Mouse (Mus musculus): ENCODE results near the gene Ppp1r26. TPM values are rescaled to one million over a fixed set of nuclear protein-coding genes. Genes with fewer than 3 reads are reported as not detected.
"Not testable (repeated sequence)": the region's sequence is repeated elsewhere in the genome, so short reads cannot be mapped to it uniquely, and the experiment has no call there.

Ppp1r26 gene
- polyA plus RNA-seq, 1 experiment from 2014 or later = 0.14 TPM

DNA sequence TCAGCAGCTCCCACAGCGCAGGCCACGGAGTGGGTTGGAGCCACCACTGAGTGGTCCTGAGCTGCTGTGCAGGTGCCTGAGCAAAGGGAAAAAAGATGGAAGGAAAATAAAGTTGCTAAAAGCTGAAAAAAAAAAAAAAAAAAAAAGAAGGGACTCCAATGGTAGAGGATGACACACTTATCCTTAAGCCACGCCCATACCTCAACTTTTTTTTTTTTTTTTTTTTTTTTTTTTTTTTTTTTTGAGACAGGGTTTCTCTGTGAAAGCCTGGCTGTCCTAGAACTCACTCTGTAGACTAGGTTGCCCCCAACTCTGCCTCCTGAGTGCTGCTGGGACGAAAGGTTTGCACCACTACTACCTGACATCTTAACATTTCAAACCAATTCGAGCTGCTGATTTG lies 31.4 kb downstream of the Ppp1r26 start:
- H3K4me3 ChIP-seq (ENCODE audit: low read depth, low read length); H3K4me1 ChIP-seq (ENCODE audit: control insufficient read depth, low read depth, low read length); H3K9ac ChIP-seq (ENCODE audit: low read depth, low read length); H3K27ac ChIP-seq (ENCODE audit: low read length); ATAC-seq (ENCODE audit: low read depth); H3K36me3 ChIP-seq (ENCODE audit: control insufficient read depth, insufficient read depth); H3K9me3 ChIP-seq (replicated peaks; ENCODE audit: control insufficient read depth, low read length); H3K4me2 ChIP-seq (ENCODE audit: low read depth, low read length); H3K27me3 ChIP-seq (ENCODE audit: control insufficient read depth, insufficient read depth, low read depth, low read length): not testable (repeated sequence)
- WGBS (ENCODE audit: insufficient replicate concordance) = 69% methylated on average over 5 of the region's 5 CpGs

DNA sequence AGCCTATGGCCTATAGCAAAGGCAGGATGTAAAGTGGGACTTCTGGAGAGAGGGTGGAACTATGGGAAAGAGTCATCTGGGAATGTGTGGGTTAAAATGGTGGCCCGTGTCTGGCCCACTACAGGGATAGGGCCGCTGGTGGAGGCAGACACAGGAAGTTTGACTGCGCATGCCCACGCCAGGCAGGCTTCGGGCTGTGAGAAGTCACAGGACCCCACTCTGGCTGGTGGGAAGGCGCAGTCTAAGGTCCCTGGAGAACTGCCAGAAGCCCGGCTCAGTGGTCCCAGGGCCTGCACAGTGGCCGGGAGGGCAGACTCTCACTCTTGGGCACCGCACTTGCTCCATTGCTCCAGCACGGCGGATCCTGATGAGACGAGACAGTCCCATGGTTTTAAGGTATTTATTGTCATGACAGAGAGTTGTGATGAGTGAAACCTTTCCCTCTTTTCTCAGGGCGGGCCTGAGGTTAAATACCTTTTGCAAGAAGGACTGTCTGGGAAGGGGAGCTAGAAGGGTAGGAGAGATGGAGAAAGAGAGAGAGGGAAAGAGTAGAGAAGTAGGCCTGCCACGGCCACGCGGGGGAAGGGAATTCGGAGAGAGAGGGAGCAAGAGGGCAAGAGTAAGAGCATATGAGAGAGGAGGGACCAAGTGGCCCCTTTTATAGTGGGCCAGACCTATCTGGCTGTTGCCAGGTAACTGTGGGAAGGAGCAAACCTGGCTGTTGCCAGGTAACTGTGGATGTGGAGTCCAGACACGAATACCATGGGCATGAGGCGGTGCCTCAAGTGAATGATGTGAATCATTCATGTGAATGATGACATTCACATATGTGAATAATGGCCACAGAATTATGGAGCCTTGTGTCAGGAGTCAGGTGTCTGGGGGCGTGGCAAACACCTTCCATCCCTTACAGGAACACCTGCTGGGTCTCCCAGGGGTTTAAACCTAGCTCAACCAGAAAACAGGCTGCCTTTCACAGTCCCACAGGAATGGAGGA lies 32.9 kb downstream of the Ppp1r26 start:
- Histone ChIP-seq H3K4me2 (ENCODE audit: low read depth, low read length) (no peak overlapping the region), H3K9ac (ENCODE audit: low read depth, low read length) (no peak overlapping the region), H3K9me3 (replicated peaks; ENCODE audit: control insufficient read depth, low read length) (no peaks in the 10 kb centered on the region), H3K27ac (ENCODE audit: low read length) (no peak overlapping the region), H3K4me1 (ENCODE audit: control insufficient read depth, low read depth, low read length) (no peaks in the 10 kb centered on the region), H3K4me3 (ENCODE audit: low read depth, low read length) (no peak overlapping the region), H3K27me3 (ENCODE audit: control insufficient read depth, insufficient read depth, low read depth, low read length) (no peaks in the 10 kb centered on the region), H3K36me3 (ENCODE audit: control insufficient read depth, insufficient read depth) (no peaks in the 10 kb centered on the region)
- WGBS (ENCODE audit: insufficient replicate concordance) = 63% methylated on average over 20 of the region's 20 CpGs
- ATAC-seq (ENCODE audit: low read depth) = no peak

DNA sequence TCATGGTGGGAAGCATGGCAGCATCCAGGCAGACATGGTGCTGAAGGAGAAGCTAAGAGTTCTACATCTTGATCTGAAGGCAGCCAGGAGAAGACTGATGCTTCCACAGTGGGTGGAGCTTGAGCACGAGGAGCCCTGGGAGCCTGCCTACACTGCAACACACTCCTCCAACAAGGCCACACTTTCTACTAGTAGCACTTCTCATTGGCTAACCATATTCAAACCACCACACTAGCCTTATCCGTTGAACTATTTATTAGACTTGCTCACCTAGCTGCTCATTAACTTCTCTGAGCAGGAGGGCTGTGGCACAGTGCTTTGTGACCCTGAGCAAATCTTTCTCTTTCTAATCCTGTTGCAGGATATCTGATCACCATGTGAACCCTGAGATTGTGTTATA lies 37.3 kb downstream of the Ppp1r26 start:
- no peak for ATAC-seq (ENCODE audit: low read depth)
- Histone ChIP-seq H3K27ac (ENCODE audit: low read length) (no peak overlapping the region), H3K4me1 (ENCODE audit: control insufficient read depth, low read depth, low read length) (no peaks in the 10 kb centered on the region), H3K9ac (ENCODE audit: low read depth, low read length) (no peak overlapping the region), H3K4me3 (ENCODE audit: low read depth, low read length) (no peak overlapping the region), H3K4me2 (ENCODE audit: low read depth, low read length) (no peak overlapping the region), H3K9me3 (replicated peaks; ENCODE audit: control insufficient read depth, low read length) (no peaks in the 10 kb centered on the region), H3K36me3 (ENCODE audit: control insufficient read depth, insufficient read depth) (no peaks in the 10 kb centered on the region), H3K27me3 (ENCODE audit: control insufficient read depth, insufficient read depth, low read depth, low read length) (no peaks in the 10 kb centered on the region)
- WGBS (ENCODE audit: insufficient replicate concordance) = 43% methylated on average over 2 of the region's 2 CpGs

DNA sequence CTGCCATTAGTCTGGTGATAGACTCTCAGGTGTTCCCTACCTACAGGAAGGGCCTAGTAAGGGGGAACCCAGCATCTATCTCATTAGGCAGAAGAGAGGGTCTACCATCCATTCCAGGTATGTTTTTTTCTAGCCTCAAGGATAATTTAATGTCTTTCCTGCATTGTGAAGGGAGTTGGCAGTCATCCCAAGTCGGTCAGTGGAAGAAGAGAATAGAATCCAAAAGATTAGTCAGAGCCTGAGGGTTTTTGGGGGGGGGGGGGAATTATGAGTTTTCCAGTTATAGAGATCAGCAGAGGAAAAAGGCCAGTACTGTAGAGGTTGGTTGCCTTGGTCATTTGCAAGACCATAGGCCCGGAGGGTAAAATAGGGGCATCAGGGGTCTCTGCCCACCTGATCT lies 47.9 kb downstream of the Ppp1r26 start:
- no peak for ATAC-seq (ENCODE audit: low read depth)
- H3K4me1 ChIP-seq (ENCODE audit: control insufficient read depth, low read depth, low read length) = no peaks in the 10 kb centered on the region
- no peak overlapping the region for H3K27ac ChIP-seq (ENCODE audit: low read length)
- 51% methylated on average over 2 of the region's 2 CpGs for WGBS (ENCODE audit: insufficient replicate concordance)
- no peak overlapping the region for H3K4me3 ChIP-seq (ENCODE audit: low read depth, low read length)
- no peaks in the 10 kb centered on the region for H3K27me3 ChIP-seq (ENCODE audit: control insufficient read depth, insufficient read depth, low read depth, low read length)
- H3K4me2 ChIP-seq (ENCODE audit: low read depth, low read length) = no peak overlapping the region
- no peaks in the 10 kb centered on the region for H3K9me3 ChIP-seq (replicated peaks; ENCODE audit: control insufficient read depth, low read length)
- no peak overlapping the region for H3K9ac ChIP-seq (ENCODE audit: low read depth, low read length)
- H3K36me3 ChIP-seq (ENCODE audit: control insufficient read depth, insufficient read depth) = no peaks in the 10 kb centered on the region

DNA sequence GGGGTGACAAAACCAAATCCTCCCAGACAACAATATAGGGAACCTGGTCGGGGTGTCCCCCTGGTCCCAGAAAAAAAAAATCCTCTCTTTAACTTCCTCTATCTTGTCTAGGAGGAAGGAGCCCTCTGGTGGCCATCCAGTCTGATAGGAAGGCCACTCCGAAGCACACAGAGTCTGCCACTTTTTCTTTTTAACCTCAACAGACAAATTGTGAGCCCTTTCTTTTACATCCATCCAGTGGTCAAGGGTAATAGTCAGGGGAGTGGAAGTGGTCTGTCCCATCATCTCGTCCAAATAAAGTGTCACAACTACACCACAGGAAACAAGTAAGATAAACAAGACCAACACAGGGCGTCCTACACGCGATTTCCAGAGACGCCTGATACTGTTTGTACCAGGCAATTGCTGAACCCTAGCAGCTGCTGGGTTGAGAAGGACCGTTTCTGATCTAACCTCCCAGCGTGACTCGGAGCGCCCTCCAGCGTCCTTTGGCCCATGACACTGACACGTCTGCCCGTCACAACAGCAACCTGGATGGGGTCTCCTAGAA lies 48.7 kb downstream of the Ppp1r26 start:
- Histone ChIP-seq H3K4me1 (ENCODE audit: control insufficient read depth, low read depth, low read length) (no peaks in the 10 kb centered on the region), H3K4me3 (ENCODE audit: low read depth, low read length) (no peak overlapping the region), H3K27ac (ENCODE audit: low read length) (no peak overlapping the region), H3K4me2 (ENCODE audit: low read depth, low read length) (no peak overlapping the region), H3K27me3 (ENCODE audit: control insufficient read depth, insufficient read depth, low read depth, low read length) (no peaks in the 10 kb centered on the region), H3K9me3 (replicated peaks; ENCODE audit: control insufficient read depth, low read length) (no peaks in the 10 kb centered on the region), H3K36me3 (ENCODE audit: control insufficient read depth, insufficient read depth) (no peaks in the 10 kb centered on the region), H3K9ac (ENCODE audit: low read depth, low read length) (no peak overlapping the region)
- ATAC-seq (ENCODE audit: low read depth) = no peak
- 46% methylated on average over 14 of the region's 14 CpGs for WGBS (ENCODE audit: insufficient replicate concordance)

DNA sequence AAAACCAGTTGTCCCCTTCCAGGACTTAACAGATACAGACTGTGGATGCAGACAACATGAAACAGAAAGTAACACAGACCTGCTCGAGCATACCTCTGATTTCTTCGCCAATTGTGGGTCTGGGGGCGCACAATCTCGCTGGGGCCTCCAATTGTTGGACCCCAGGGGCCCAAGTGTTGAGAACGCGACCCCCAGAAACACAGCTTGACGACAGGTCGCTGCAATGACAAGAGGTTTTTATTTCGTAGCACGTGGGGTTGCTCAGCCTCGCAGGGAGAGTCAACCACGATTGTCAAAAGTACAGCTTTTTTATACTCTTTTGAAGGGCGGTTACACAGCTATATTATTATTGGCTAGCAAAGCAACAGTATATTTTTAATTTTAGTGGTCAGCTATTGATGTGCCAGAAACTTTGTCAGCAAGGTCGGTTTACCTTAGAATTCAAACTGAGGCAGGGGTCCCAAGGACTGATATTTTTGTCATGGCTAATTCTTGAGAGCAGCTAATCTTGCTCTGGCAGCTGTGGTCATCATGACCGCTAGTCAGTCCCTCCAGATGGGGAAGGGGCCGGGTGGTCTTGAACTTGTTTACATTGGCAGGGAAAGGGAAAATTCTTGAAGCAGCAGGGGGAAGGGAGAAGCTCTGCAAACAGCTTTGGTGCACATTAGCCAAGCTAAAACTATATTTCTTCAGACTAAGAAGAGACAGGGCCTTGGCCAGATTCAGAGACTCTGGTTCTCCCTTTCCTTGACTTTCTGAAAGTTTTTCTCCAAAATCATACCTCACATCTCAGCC lies 49.4 kb downstream of the Ppp1r26 start:
- Histone ChIP-seq H3K4me3 (ENCODE audit: low read depth, low read length) (no peak overlapping the region), H3K27ac (ENCODE audit: low read length) (no peak overlapping the region), H3K36me3 (ENCODE audit: control insufficient read depth, insufficient read depth) (no peaks in the 10 kb centered on the region), H3K9ac (ENCODE audit: low read depth, low read length) (no peak overlapping the region), H3K9me3 (replicated peaks; ENCODE audit: control insufficient read depth, low read length) (no peaks in the 10 kb centered on the region), H3K4me1 (ENCODE audit: control insufficient read depth, low read depth, low read length) (no peaks in the 10 kb centered on the region), H3K27me3 (ENCODE audit: control insufficient read depth, insufficient read depth, low read depth, low read length) (no peaks in the 10 kb centered on the region), H3K4me2 (ENCODE audit: low read depth, low read length) (no peak overlapping the region)
- 65% methylated on average over 16 of the region's 16 CpGs for WGBS (ENCODE audit: insufficient replicate concordance)
- no peak for ATAC-seq (ENCODE audit: low read depth)

DNA sequence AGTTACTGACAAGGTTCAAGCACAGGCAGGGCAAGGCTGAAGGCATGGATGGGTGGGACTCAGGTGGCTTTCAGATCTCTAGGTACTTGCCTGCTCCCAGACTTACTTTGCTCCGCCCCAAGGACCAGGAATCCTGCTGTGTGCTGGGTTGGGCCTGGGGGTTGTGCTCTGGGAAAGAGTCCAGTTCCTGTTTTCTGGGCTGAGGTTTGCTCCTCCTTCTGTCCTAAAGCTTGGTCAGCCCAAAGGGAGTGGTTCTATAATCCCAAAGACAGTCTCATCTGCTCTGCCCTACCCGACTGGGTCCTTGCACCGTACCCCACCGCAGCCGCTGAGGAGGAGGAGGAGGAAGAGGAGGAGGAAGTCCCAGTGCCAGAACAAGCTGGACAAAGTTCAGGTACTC lies 50.1 kb downstream of the Ppp1r26 start, which contains the start of gene Gbgt1:
Gene Gbgt1 (plus strand): TSS at position 221 of the 400 bp plus-strand sequence.
- WGBS (ENCODE audit: insufficient replicate concordance) = 77% methylated on average over 5 of the region's 5 CpGs

DNA sequence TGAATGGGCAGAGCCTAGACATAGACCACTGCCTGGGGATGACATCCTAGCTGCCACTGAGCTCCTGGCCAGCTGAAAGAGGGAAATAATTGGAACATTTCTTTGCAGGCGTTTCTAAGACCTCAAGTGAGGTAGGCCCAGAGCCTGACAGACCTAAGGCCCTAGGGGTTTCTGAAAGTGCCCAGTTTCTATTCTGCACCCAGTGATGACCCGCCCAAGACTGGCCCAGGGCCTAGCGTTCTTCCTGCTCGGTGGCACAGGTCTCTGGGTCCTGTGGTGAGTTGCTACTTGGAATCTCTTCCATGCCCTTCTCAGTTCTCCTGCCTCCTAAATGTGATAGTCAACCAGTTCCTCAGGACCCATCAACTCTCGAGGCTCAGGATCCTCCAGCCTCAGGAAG lies 51.0 kb downstream of the Ppp1r26 start:
- Histone ChIP-seq H3K4me3 (ENCODE audit: low read depth, low read length) (no peak overlapping the region), H3K4me1 (ENCODE audit: control insufficient read depth, low read depth, low read length) (no peaks in the 10 kb centered on the region), H3K27me3 (ENCODE audit: control insufficient read depth, insufficient read depth, low read depth, low read length) (no peaks in the 10 kb centered on the region), H3K4me2 (ENCODE audit: low read depth, low read length) (no peak overlapping the region), H3K9ac (ENCODE audit: low read depth, low read length) (no peak overlapping the region), H3K27ac (ENCODE audit: low read length) (no peak overlapping the region), H3K36me3 (ENCODE audit: control insufficient read depth, insufficient read depth) (no peaks in the 10 kb centered on the region), H3K9me3 (replicated peaks; ENCODE audit: control insufficient read depth, low read length) (no peaks in the 10 kb centered on the region)
- 54% methylated on average over 5 of the region's 5 CpGs for WGBS (ENCODE audit: insufficient replicate concordance)
- ATAC-seq (ENCODE audit: low read depth) = no peak

More for the DNA sequence above, 50.1 kb downstream of the Ppp1r26 start, which contains the start of gene Gbgt1:
- Histone ChIP-seq H3K27me3 (ENCODE audit: control insufficient read depth, insufficient read depth, low read depth, low read length) (no peaks in the 10 kb centered on the region), H3K36me3 (ENCODE audit: control insufficient read depth, insufficient read depth) (no peaks in the 10 kb centered on the region), H3K27ac (ENCODE audit: low read length) (no peak within 1 kb of the TSS), H3K9ac (ENCODE audit: low read depth, low read length) (no peak within 1 kb of the TSS), H3K4me2 (ENCODE audit: low read depth, low read length) (no peak within 1 kb of the TSS), H3K4me3 (ENCODE audit: low read depth, low read length) (no peak within 1 kb of the TSS), H3K9me3 (replicated peaks; ENCODE audit: control insufficient read depth, low read length) (no peaks in the 10 kb centered on the region), H3K4me1 (ENCODE audit: control insufficient read depth, low read depth, low read length) (no peaks in the 10 kb centered on the region)
- ATAC-seq (ENCODE audit: low read depth) = no peak
